9 mouse cellular contexts compared by ENCODE assay signal in the genomic region with DNA sequence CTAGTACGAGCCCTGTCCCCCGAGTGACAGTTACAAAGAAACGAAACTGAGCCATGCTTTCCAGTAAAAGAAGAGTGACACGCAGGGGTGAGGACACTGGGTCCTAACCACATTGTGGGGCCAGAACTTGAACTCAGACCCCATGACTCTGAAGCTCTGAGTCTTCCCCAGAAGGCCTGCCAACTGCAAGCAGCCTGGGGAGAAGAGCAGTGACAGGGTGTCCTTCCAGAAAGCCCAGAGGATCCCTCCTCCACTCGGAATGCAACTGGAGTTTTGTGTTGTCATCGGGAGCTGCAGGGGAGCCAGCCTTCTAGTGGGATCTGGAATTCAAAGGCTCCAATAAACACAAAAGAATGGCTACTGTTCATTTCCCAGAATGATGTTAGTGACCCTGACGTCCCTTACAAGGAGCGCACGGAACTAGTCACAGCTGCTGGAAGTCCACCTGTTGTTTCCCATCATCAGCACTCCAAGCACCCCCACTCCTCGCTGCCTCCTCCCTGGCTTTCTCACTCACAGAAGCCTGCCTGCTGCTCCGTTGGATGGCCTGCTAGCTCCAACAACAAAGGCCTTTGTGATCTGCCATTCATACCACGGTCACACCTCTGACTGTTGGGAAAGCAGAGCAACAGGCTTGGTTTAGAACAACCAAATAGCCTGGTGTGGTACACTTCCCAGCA. TPM values are rescaled to one million over a fixed set of nuclear protein-coding genes. Genes with fewer than 3 reads are reported as not detected.
DNase-seq lines count a peak whose midpoint lies in the region; ATAC-seq and TF ChIP-seq lines count a peak whose summit lies in the region.
"Had no signal": no experiment of that assay in that cellular context is flagged by ENCODE, and none has a peak within 500 bp of the region (broad histone marks: within the 10 kb centered on the region; RNA-seq: fewer than 3 reads in every experiment).

No protein-coding gene starts in this region.

- no peak for TF ChIP-seq CTCF in lung, adult 2 months (IDR thresholded peaks at IDR 0.05; ENCODE audit: insufficient read depth, low read length)

- H3K27me3 ChIP-seq in forebrain, embryonic 13.5 days, result no peaks in the 10 kb centered on the region
- no peaks in the 10 kb centered on the region for H3K27me3 ChIP-seq in forebrain, embryonic 15.5 days

- H3K9ac ChIP-seq in forebrain, embryonic 13.5 days, result no peak overlapping the region
- H3K9ac ChIP-seq in forebrain, embryonic 15.5 days (replicated peaks), result no peak overlapping the region

- no peaks in the 10 kb centered on the region for H3K9me3 ChIP-seq in forebrain, embryonic 13.5 days (replicated peaks)
- H3K9me3 ChIP-seq in forebrain, embryonic 15.5 days, result no peaks in the 10 kb centered on the region

- no peak overlapping the region for H3K4me3 ChIP-seq in forebrain, embryonic 13.5 days
- H3K4me3 ChIP-seq in forebrain, embryonic 15.5 days, result no peak overlapping the region
- H3K4me3 ChIP-seq in lung, adult 2 months (replicated peaks; ENCODE audit: extremely low read depth, low read depth, low read length), result no peak overlapping the region

- no peak for ATAC-seq in forebrain, embryonic 13.5 days
- no peak for ATAC-seq in forebrain, embryonic 15.5 days (replicated peaks)

- no peak for TF ChIP-seq POLR2A in lung, adult 2 months (IDR thresholded peaks at IDR 0.05; ENCODE audit: borderline replicate concordance, extremely low read depth, low read depth, low read length)

- peak overlapping the region; percentile 10; the same call in 1 of the 2 replicates for H3K27ac ChIP-seq in forebrain, embryonic 13.5 days
- H3K27ac ChIP-seq in forebrain, embryonic 15.5 days (replicated peaks), result no peak overlapping the region

- H3K36me3 ChIP-seq in forebrain, embryonic 13.5 days (ENCODE audit: poor library complexity, severe bottlenecking), result peaks cover 14% of the 10 kb centered on the region
- no peaks in the 10 kb centered on the region for H3K36me3 ChIP-seq in forebrain, embryonic 15.5 days

- 46% methylated on average over 12 of the region's 12 CpGs for WGBS in forebrain, embryonic 13.5 days
- WGBS in forebrain, embryonic 15.5 days, result 46% methylated on average over 12 of the region's 12 CpGs
- WGBS in lung, adult 2 months, result 59% methylated on average over 12 of the region's 12 CpGs

- peak; percentile 45 for DNase-seq in lung, postnatal 10 days
- no peak for DNase-seq in lung, adult 2 months
- DNase-seq in gastrocnemius, postnatal 25 days, result peak; percentile 47
- peak; percentile 76 for DNase-seq in skeletal muscle tissue, adult 2 months (ENCODE audit: low read depth, low spot score)
- DNase-seq in cerebellum, postnatal 4 days (ENCODE audit: low spot score in 2 of 2), result no peak
- DNase-seq in yolk sac, embryonic 10.5 days (ENCODE audit: low spot score), result no peak
- DNase-seq: kidney, adult 11 months had no signal

- peaks cover 18% of the 10 kb centered on the region for H3K4me1 ChIP-seq in forebrain, embryonic 13.5 days
- peaks cover 20% of the 10 kb centered on the region for H3K4me1 ChIP-seq in forebrain, embryonic 15.5 days
- H3K4me1 ChIP-seq in lung, adult 2 months (ENCODE audit: control insufficient read depth, insufficient read depth, low read length), result peaks cover 16% of the 10 kb centered on the region

- no peak overlapping the region for H3K4me2 ChIP-seq in forebrain, embryonic 13.5 days
- H3K4me2 ChIP-seq in forebrain, embryonic 15.5 days (replicated peaks), result no peak overlapping the region

RNA-seq across cellular contexts. Expression of gene Ehd2, which starts 37.0 kb away (rescaled TPM):
- 3.6 and 4.4 TPM in 2 replicates for polyA plus RNA-seq in forebrain, embryonic 13.5 days (2015; fragmentation: Nextera tagmentation; extraction: Ambion mirVana)
- 3.7 and 5.0 TPM in 2 replicates for polyA plus RNA-seq in forebrain, embryonic 15.5 days (2015; fragmentation: Nextera tagmentation; extraction: Ambion mirVana)
- 219 and 232 TPM in 2 replicates for polyA plus RNA-seq in lung, adult 2 months (2012; rRNA removed)
- 10 to 100 TPM; 44.5 to 66.1 TPM for total RNA-seq in gastrocnemius, postnatal 25 days (2021)

RNA-seq across cellular contexts. Expression of gene Bicra, which starts 43.4 kb away (rescaled TPM):
- polyA plus RNA-seq in forebrain, embryonic 13.5 days (2015; fragmentation: Nextera tagmentation; extraction: Ambion mirVana), result 8.4 and 8.5 TPM in 2 replicates
- 10.1 and 10.7 TPM in 2 replicates for polyA plus RNA-seq in forebrain, embryonic 15.5 days (2015; fragmentation: Nextera tagmentation; extraction: Ambion mirVana)
- polyA plus RNA-seq in lung, adult 2 months (2012; rRNA removed), result 19.0 and 21.2 TPM in 2 replicates
- 1 to 10 TPM; 5.1 to 6.1 TPM for total RNA-seq in gastrocnemius, postnatal 25 days (2021)

RNA-seq across cellular contexts. Expression of gene Zfp541, which starts 57.3 kb away (rescaled TPM):
- polyA plus RNA-seq in forebrain, embryonic 13.5 days (2015; fragmentation: Nextera tagmentation; extraction: Ambion mirVana), result not detected in 2 replicates
- 0.09 TPM in 1 of 2 replicates, not detected in the other for polyA plus RNA-seq in forebrain, embryonic 15.5 days (2015; fragmentation: Nextera tagmentation; extraction: Ambion mirVana)
- 0.02 and 0.04 TPM in 2 replicates for polyA plus RNA-seq in lung, adult 2 months (2012; rRNA removed)
- not detected for total RNA-seq in gastrocnemius, postnatal 25 days (2021)

RNA-seq across cellular contexts. Expression of gene Nop53, which starts 58.4 kb away (rescaled TPM):
- 150 and 152 TPM in 2 replicates for polyA plus RNA-seq in forebrain, embryonic 13.5 days (2015; fragmentation: Nextera tagmentation; extraction: Ambion mirVana)
- 144 and 150 TPM in 2 replicates for polyA plus RNA-seq in forebrain, embryonic 15.5 days (2015; fragmentation: Nextera tagmentation; extraction: Ambion mirVana)
- polyA plus RNA-seq in lung, adult 2 months (2012; rRNA removed), result 119 and 128 TPM in 2 replicates
- total RNA-seq in gastrocnemius, postnatal 25 days (2021), result 100 to 1,000 TPM in 1 of 2 experiments, 10 to 100 TPM in 1; 86.8 to 101 TPM

Comparison
In these comparisons a context has a peak if more than half of its experiments do, and no peak if none do; other contexts are left out.
1. DNase-seq: peak in lung, postnatal 10 days (single experiment), gastrocnemius, postnatal 25 days (single experiment) and skeletal muscle tissue, adult 2 months (single experiment); none in lung, adult 2 months (single experiment), cerebellum, postnatal 4 days (0 of 2) and yolk sac, embryonic 10.5 days (single experiment).
2. RNA of gene Ehd2, which starts 37.0 kb away (polyA plus RNA-seq): 219 to 232 TPM in lung, adult 2 months; 3.7 to 5.0 TPM in forebrain, embryonic 15.5 days and 3.6 to 4.4 TPM in forebrain, embryonic 13.5 days; every median in the first group is over 10 times any median in the second.